Mouse (Mus musculus) limb, embryonic 11.5 days (tissue): ENCODE data around the gene Zfp11. TPM values are rescaled to one million over a fixed set of nuclear protein-coding genes. Genes with fewer than 3 reads are reported as not detected.
"Not testable (repeated sequence)": the region's sequence is repeated elsewhere in the genome, so short reads cannot be mapped to it uniquely, and the experiment has no call there.

ENCODE experiments used
- ATAC-seq: fragments of 200-750 bp; cut with Nextera tagmentation; 2 replicates; pipeline ENCODE4 v1.8.0; 2017; ENCODE audit warnings: low read depth; ENCODE audit not compliant: insufficient number of reproducible peaks, low FRiP score, low TSS enrichment
- DNase-seq: peaks from one replicate; pipeline ENCODE4 v3.0.0-alpha.2; 2015; ENCODE audit warnings: low spot score
- H3K27ac ChIP-seq: fragments of 300-500 bp; sonication (generic); replicated peaks from 2 replicates; pipeline ENCODE4 v1.5.1; 2014; ENCODE audit warnings: low read depth, mild to moderate bottlenecking, low read length
- H3K27me3 ChIP-seq: fragments of 300-500 bp; sonication (generic); 2 replicates; pipeline ENCODE4 v1.6.1; 2014; ENCODE audit warnings: mild to moderate bottlenecking, low read length, mixed read lengths; ENCODE audit not compliant: control insufficient read depth, insufficient read depth
- H3K36me3 ChIP-seq: fragments of 300-500 bp; sonication (generic); 2 replicates; pipeline ENCODE4 v1.6.1; 2014; ENCODE audit warnings: mild to moderate bottlenecking, low read length, moderate library complexity, mixed read lengths; ENCODE audit not compliant: control insufficient read depth, insufficient read depth
- H3K4me1 ChIP-seq: fragments of 300-500 bp; sonication (generic); 2 replicates; pipeline ENCODE4 v1.6.1; 2014; ENCODE audit warnings: low read length, mixed read lengths; ENCODE audit not compliant: control insufficient read depth, insufficient read depth
- H3K4me2 ChIP-seq: fragments of 300-500 bp; sonication (generic); 2 replicates; pipeline ENCODE4 v1.6.1; 2014; ENCODE audit warnings: low read depth, mild to moderate bottlenecking, moderate library complexity; ENCODE audit not compliant: severe bottlenecking
- H3K4me3 ChIP-seq: fragments of 300-500 bp; sonication (generic); 2 replicates; pipeline ENCODE4 v1.5.1; 2014; ENCODE audit warnings: low read depth, low read length
- H3K9ac ChIP-seq: fragments of 300-500 bp; sonication (generic); 2 replicates; pipeline ENCODE4 v1.6.1; 2014; ENCODE audit warnings: mild to moderate bottlenecking, low read length
- H3K9me3 ChIP-seq: fragments of 300-500 bp; sonication (generic); 2 replicates; pipeline ENCODE4 v1.6.1; 2016; ENCODE audit warnings: low read length; ENCODE audit not compliant: control insufficient read depth
- WGBS: fragments of 180-500 bp; shearing (Covaris S2); extraction: QIAGEN DNeasy Blood & Tissue Kit; methylation state at CpG from one replicate; pipeline ENCODE4 v1.1.7; 2014; 5-methylcytosine and 5-hydroxymethylcytosine counted together
- polyA plus RNA-seq: library from polyadenylated mRNA; unstranded; fragments of >200 nt; fragmentation: Nextera tagmentation; extraction: Ambion mirVana; gene quantifications from 2 replicates; pipeline ENCODE4 v1.2.1, GENCODE M21; 2014

Zfp11 gene
- polyA plus RNA-seq, 1 experiment from 2014 or later: 5.7 TPM

- H3K9me3 ChIP-seq, H3K4me3 ChIP-seq, H3K4me2 ChIP-seq, H3K9ac ChIP-seq, DNase-seq, ATAC-seq, H3K27me3 ChIP-seq, H3K4me1 ChIP-seq, H3K27ac ChIP-seq, H3K36me3 ChIP-seq: not testable (repeated sequence)
- WGBS: 93% methylated on average over 5 of the region's 5 CpGs
Measured at GRCm38 (mm10) chr5:129685141-129685540, 15.2 kb upstream of the Zfp11 start.

GRCm38 (mm10) chr5:129669453-129670035, 355 bp downstream of the Zfp11 start:
- H3K27ac ChIP-seq: no peak overlapping the region
- DNase-seq: peak; percentile 21
- WGBS: 1% methylated on average over 31 of the region's 31 CpGs
- H3K9ac ChIP-seq: peak overlapping the region; percentile 90
- H3K9me3 ChIP-seq: no peaks in the 10 kb centered on the region
- H3K36me3 ChIP-seq: no peaks in the 10 kb centered on the region
- H3K4me1 ChIP-seq: peaks cover 5% of the 10 kb centered on the region
- peak overlapping the region; percentile 83 for H3K4me2 ChIP-seq
- peak; percentile 44; the same call in 1 of the 2 replicates for ATAC-seq
- H3K27me3 ChIP-seq: no peaks in the 10 kb centered on the region
- H3K4me3 ChIP-seq: peak overlapping the region; percentile 84

- H3K27me3 ChIP-seq: no peaks in the 10 kb centered on the region
- no peak overlapping the region for H3K4me3 ChIP-seq
- WGBS: 94% methylated on average over 4 of the region's 4 CpGs
- H3K9me3 ChIP-seq: no peaks in the 10 kb centered on the region
- peaks cover 5% of the 10 kb centered on the region for H3K4me1 ChIP-seq
- no peak overlapping the region for H3K4me2 ChIP-seq
- no peak overlapping the region for H3K27ac ChIP-seq
- ATAC-seq (no peak), DNase-seq (no peak)
- H3K36me3 ChIP-seq: no peaks in the 10 kb centered on the region
- no peak overlapping the region for H3K9ac ChIP-seq
Measured at GRCm38 (mm10) chr5:129667851-129668250, 2.0 kb downstream of the Zfp11 start.

- peaks cover 5% of the 10 kb centered on the region for H3K4me1 ChIP-seq
- ATAC-seq: no peak
- 94% methylated on average over 10 of the region's 10 CpGs for WGBS
- DNase-seq: no peak
- H3K9ac ChIP-seq: no peak overlapping the region
- H3K36me3 ChIP-seq: no peaks in the 10 kb centered on the region
- H3K9me3 ChIP-seq: no peaks in the 10 kb centered on the region
- no peak overlapping the region for H3K4me3 ChIP-seq
- no peak overlapping the region for H3K27ac ChIP-seq
- no peak overlapping the region for H3K4me2 ChIP-seq
- H3K27me3 ChIP-seq: no peaks in the 10 kb centered on the region
Measured at GRCm38 (mm10) chr5:129666271-129666909, 3.5 kb downstream of the Zfp11 start.

GRCm38 (mm10) chr5:129664090-129664489, 5.8 kb downstream of the Zfp11 start:
- no peak for DNase-seq
- peaks cover 4% of the 10 kb centered on the region for H3K4me1 ChIP-seq

GRCm38 (mm10) chr5:129657931-129658330, 12.0 kb downstream of the Zfp11 start:
- no peaks in the 10 kb centered on the region for H3K4me1 ChIP-seq
- peaks cover 11% of the 10 kb centered on the region; the same call in 1 of the 2 replicates for H3K36me3 ChIP-seq
- no peaks in the 10 kb centered on the region for H3K27me3 ChIP-seq
- H3K4me3 ChIP-seq: no peak overlapping the region
- no peak overlapping the region for H3K27ac ChIP-seq
- H3K9ac ChIP-seq: no peak overlapping the region
- no peaks in the 10 kb centered on the region for H3K9me3 ChIP-seq
- DNase-seq (no peak), ATAC-seq (no peak)
- no peak overlapping the region for H3K4me2 ChIP-seq
- WGBS: 96% methylated on average over 15 of the region's 15 CpGs

More at GRCm38 (mm10) chr5:129664090-129664489, 5.8 kb downstream of the Zfp11 start:
- Histone ChIP-seq H3K9ac (no peak overlapping the region), H3K9me3 (no peaks in the 10 kb centered on the region), H3K4me2 (no peak overlapping the region), H3K36me3 (no peaks in the 10 kb centered on the region; the same call in 1 of the 2 replicates), H3K27me3 (no peaks in the 10 kb centered on the region), H3K27ac (no peak overlapping the region), H3K4me3 (no peak overlapping the region)
- ATAC-seq: no peak
- 89% methylated on average over 5 of the region's 5 CpGs for WGBS

- no peak overlapping the region for H3K4me3 ChIP-seq
- ATAC-seq (no peak), DNase-seq (no peak)
- no peak overlapping the region for H3K27ac ChIP-seq
- H3K9me3 ChIP-seq: no peaks in the 10 kb centered on the region
- 94% methylated on average over 10 of the region's 10 CpGs for WGBS
- peaks cover 11% of the 10 kb centered on the region; the same call in 1 of the 2 replicates for H3K36me3 ChIP-seq
- no peak overlapping the region for H3K9ac ChIP-seq
- no peaks in the 10 kb centered on the region for H3K27me3 ChIP-seq
- no peaks in the 10 kb centered on the region for H3K4me1 ChIP-seq
- no peak overlapping the region for H3K4me2 ChIP-seq
Measured at GRCm38 (mm10) chr5:129657016-129657415, 12.9 kb downstream of the Zfp11 start.

GRCm38 (mm10) chr5:129650858-129651257, 19.0 kb downstream of the Zfp11 start:
- Histone ChIP-seq H3K4me1 (no peaks in the 10 kb centered on the region), H3K27me3 (no peaks in the 10 kb centered on the region), H3K36me3 (no peaks in the 10 kb centered on the region), H3K27ac (no peak overlapping the region), H3K9ac (no peak overlapping the region), H3K4me2 (no peak overlapping the region), H3K9me3 (no peaks in the 10 kb centered on the region), H3K4me3 (no peak overlapping the region)
- DNase-seq (no peak), ATAC-seq (no peak)
- 93% methylated on average over 5 of the region's 5 CpGs for WGBS
